Mouse (Mus musculus) CH12F3 (cell line): ENCODE results near the gene Cabp2.

Source experiments
- in situ Hi-C: fragments of 300-500 bp; cut with MboI; formaldehyde crosslinking; loops from 2 replicates; pipeline ENCODE4 v1.14.3; 2020; ENCODE audit warnings: low sequenced_read_pairs

Gene Cabp2

GRCm38 (mm10) chr19:4100718-4101261 lies 19.4 kb downstream of the Cabp2 start:
- in situ Hi-C loops, result no loop called here

GRCm38 (mm10) chr19:4101466-4101865 lies 20.1 kb downstream of the Cabp2 start:
- in situ Hi-C loops, result no loop called here

DNA sequence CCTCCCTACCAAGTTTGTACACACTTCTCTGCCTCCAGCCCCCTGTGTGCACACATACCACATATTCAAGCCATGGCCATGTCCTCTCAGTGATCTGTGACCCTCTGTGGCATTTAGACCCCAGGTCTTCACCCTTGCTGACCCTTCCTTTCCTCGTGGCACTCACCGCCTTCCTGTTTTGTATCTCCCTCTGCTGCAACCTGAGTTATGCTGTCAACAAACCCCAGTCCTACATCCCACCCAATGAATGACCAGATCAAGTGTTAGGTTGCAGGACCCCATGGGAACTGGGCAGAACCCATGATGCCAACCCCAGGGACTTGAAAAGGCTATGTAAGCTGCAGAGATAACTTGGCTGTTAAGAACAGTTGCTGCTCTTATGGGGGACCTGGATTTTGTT lies 20.7 kb downstream of the Cabp2 start:
- in situ Hi-C loops, result no loop called here

DNA sequence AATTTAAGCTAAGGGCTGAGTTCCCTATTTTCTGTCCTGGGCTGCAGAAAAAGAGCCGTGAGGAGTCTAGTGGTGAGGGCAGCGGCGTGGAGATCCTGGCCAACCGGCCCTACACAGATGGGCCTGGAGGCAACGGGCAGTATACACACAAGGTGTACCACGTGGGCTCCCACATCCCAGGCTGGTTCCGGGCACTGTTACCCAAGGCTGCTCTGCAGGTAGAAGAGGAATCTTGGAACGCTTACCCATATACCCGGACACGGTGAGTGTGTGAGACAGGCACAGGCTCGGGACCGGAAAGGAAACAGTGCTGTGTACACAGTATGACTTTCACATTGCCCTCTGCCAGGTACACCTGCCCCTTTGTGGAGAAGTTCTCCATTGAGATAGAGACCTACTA lies 21.2 kb downstream of the Cabp2 start:
- in situ Hi-C loops, result no loop called here

DNA sequence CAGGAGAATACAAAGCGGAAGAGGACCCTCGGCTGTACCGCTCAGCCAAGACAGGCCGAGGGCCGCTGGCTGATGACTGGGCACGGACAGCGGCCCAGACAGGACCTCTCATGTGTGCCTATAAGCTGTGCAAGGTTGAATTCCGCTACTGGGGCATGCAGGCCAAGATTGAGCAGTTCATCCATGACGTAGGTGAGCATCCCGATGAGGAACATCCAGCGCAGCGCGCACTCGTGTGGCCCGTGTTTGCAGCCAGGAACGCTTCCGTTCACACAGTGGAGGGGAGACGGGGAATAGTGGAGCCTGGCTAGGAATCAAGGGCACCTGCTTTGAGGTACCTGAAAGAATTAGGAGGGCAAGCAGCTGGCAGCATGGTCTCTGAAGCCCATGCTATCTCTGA lies 21.9 kb downstream of the Cabp2 start:
- in situ Hi-C loops, result no loop called here

DNA sequence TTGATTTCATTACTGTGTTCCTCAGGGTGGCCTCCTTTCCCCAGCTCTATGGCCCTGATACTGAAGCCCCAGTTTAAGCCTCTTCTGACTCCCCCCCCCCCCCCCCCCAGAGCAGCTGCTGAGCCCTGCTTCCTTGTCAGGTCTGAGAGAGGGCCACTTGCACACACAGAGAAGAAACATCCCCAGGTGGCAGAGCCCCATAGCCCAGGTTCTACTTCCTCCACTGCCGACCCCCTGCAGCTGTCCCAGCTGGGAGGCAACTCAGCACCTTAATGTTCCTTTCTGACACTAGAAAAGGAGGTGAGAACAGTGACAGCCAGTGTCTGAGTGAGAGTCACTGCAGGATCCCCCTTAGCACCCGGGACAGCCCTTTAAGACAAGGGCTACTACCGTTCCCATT lies 22.4 kb downstream of the Cabp2 start:
- in situ Hi-C loops, result no loop called here

DNA sequence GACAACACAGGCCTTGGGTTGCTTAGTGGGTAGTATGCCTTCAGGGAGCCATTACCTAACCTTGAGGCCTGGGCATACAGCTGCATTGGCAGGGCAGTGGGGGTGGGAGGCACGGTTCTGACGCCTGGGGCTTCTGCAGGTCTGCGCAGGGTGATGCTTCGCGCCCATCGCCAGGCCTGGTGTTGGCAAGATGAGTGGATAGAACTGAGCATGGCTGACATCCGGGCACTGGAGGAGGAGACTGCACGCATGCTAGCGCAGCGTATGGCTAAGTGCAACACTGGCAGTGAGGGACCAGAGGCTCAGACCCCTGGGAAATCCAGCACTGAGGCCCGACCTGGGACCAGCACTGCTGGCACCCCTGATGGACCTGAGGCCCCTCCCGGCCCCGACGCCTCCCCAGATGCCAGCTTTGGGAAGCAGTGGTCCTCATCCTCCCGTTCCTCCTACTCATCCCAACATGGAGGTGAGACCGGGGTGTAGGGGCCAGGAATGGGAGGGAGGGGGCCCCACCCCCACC lies 23.4 kb downstream of the Cabp2 start:
- in situ Hi-C loops, result no loop called here

DNA sequence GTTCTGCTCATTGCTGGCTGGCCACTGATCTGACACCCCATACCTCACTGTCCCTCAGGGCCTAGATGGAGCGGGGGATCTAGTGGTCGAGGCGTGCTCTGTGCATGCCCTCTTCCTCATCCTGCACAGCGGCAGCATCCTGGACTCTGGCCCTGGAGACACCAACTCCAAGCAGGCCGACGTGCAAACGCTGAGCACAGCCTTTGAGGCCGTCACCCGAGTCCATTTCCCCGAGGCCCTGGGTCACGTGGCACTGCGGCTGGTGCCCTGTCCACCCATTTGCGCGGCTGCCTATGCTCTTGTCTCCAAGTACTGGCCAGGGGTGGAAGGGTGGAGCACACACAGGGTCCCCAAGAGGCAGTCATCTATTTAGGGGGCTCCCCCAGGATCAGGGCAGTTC lies 25.3 kb downstream of the Cabp2 start:
- in situ Hi-C loops, result no loop called here

GRCm38 (mm10) chr19:4108535-4108934 lies 27.2 kb downstream of the Cabp2 start:
- in situ Hi-C loops, result no loop called here

GRCm38 (mm10) chr19:4112063-4112960 lies 30.9 kb downstream of the Cabp2 start:
- in situ Hi-C loops, result no loop called here

DNA sequence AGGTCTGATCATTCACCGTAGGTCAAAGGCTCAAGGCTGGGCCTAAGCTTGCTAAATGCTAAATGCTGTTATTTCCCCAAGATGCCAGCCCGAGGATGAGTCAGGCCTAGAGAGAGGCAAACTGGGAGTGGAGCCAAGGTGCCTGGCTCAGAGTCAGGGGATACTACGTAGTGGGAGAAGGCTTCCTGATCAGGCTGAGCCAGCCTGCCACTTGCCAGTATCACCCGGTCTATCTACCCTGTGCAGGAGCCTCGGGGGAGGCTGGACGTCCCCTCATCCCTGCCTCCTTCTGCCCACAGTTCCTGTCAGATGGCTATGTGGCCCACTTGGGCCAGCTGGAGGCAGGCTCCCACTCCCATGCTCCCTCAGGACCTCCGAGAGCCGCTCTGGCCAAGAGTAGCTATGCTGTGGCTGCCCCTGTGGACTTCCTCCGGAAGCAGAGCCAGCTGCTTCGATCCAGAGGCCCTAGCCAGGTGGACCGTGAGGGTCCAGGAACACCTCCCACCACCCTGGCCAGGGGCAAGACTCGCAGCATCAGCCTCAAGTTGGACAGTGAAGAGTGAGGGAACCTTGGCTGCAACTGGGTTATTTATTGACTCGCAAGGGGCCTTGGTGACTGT lies 31.9 kb downstream of the Cabp2 start:
- in situ Hi-C loops, result no loop called here

- in situ Hi-C loops, result no loop called here
Measured at GRCm38 (mm10) chr19:4113806-4114230, 32.4 kb downstream of the Cabp2 start.

GRCm38 (mm10) chr19:4114551-4114950 lies 33.2 kb downstream of the Cabp2 start:
- in situ Hi-C loops, result no loop called here

DNA sequence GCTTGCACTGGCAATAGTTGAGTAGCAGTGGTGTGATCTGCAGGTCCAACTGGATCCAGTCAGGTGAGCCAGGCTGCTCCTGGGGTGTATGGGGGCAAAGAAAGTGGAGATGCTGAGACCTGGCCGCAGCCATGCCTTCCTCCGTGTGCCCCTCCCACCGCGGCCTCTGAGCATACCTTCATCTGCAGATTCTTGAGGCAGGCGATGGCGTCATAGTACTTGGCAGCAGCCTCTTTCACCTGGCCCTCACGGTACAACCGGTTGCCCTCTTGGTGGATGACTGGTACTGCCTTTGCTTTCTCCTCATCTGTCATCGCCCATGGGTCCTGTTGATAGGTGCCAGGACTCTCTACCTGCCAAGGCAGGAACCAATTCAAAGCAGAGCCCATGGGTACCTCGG lies 33.8 kb downstream of the Cabp2 start:
- in situ Hi-C loops, result no loop called here

- in situ Hi-C loops, result no loop called here
Measured at GRCm38 (mm10) chr19:4115816-4116215, 34.4 kb downstream of the Cabp2 start.

GRCm38 (mm10) chr19:4117006-4117405 lies 35.6 kb downstream of the Cabp2 start:
- in situ Hi-C loops, result no loop called here

DNA sequence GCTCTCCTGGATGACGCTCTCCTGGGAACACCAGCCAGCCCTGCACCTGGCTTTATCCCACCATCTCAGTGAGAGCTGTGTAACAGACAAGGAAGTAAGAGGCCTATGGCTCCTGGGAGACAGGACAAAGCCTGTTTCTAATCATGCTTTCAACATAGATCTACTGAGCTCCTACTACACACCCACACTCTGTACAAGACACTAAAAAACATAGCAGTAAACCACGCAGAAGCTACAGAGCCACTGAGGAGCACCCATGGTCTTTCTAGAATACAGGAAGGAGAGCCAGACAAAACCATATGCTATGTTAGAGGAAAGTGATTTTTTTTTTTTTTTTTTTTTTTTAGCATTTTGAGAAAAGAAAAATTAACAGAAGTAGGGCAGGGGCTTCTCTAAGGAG lies 37.0 kb downstream of the Cabp2 start:
- in situ Hi-C loops, result no loop called here

DNA sequence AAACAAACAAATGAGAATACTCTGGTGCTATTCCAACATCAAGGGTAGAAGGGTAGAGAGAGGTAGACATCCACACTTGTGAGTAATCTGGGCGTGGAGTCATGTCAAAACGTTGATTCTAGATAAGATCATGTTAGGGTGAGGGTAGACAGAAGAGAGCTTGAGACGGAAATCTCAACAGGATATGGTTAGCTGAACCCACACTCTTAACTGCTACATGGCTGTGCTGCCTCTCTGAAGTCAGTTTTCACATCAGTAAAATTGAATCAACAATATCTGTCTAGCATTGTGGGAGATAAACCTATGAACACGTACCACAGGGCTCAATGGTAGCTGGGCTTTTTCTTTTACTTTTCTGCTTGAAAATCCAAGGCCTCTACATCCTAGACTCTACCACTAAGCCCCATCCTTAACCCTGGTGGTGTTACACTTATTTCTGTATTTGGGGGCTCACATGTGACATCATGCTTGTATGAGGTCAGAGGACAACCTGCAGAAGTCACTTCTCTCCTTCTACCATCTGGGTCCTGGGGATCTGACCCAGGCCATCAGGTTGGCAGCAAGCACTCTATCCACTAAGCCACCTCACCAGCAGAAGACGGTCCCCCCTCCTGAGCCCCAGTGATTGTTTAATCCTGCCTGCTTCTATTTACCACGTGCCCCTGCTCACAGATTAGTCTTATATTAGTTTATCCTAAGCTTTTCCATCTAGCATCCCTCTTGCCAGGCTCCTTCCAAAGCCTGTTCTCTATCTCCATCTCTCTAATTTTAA lies 38.5 kb downstream of the Cabp2 start:
- in situ Hi-C loops, result no loop called here

GRCm38 (mm10) chr19:4120496-4120895 lies 39.1 kb downstream of the Cabp2 start:
- in situ Hi-C loops, result no loop called here

DNA sequence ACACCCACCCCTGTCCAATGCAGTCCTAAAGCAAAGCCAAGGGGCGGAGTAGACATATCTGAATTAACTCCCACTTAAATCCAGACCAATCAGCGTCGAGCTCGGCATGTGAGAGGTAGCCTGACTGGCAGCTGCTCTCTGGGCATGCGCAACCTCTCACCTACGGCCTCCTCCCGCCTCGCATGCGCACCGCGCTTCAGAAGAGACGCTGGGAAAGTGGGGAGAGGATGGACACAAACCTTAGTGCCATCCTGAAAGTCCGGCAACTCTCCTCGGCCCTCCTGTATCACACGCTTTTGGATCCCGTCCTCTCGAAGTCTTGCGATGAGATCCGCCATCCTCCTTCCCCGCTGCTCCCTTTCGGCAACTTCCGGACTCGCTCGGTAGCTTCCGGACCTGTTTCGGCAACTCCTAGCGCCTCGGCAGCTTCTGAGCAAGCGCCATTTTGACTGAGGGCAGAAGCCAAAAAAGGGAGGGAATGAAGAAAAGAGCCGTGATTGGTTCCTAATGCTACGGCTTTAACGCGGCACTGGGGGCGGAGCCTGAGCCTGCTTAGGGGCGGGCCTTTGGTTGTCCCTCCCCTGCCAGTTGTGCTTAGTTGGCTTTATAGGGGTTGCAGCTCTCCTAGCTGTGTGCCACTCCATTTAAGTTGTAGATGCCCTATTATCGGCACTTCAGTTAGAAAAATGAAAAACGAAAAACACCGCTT lies 39.9 kb downstream of the Cabp2 start:
- in situ Hi-C loops, result no loop called here
